In the genomic region with DNA sequence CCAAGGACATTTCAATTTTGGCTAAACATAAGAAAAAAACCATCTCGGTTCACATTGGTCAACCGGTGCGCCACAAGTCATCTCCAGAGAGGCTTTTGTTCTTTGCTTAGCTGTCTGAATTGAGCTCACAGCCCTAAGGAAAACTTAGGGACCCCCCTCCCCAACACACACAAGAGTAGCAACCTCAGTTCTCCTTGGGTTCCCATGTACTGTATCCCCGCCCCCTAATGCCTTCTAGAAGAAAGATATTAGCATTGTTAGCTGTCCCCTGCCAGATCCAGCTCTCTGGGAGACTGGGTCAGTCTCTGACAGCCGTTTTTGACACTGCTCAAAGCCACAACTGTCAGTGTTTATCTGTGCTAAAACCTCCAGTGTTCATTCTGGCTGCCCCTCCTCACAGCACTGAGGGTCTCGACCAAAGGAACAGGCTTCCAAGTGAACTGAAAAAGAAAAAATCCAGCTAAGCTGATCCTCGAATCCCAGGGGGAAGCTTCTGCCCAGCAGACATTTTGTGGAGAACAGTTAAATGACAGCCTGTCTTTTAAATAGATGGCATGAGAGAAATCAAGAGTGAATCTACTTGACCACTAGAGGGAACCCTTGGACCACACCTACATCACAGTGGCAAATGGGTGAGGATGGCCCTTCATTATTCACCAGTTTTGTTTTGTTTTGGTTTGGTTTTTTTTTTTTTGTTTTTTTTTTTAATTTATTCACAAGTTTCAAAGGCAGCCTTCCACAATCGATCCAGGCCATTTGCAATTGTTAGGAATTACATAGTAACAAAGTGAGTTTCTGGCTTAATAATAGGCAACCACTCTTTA, we compare ENCODE assay signal across 8 mouse cellular contexts.
DNase-seq lines count a peak whose midpoint lies in the region; ATAC-seq and TF ChIP-seq lines count a peak whose summit lies in the region.

No protein-coding gene starts in this region.

- no peak overlapping the region for H3K9ac ChIP-seq in kidney, embryonic 14.5 days (ENCODE audit: low read depth, low read length)
- H3K9ac ChIP-seq in midbrain, postnatal 0 days (replicated peaks; ENCODE audit: low read length, poor library complexity, severe bottlenecking): no peak overlapping the region

- H3K27ac ChIP-seq in kidney, embryonic 14.5 days (ENCODE audit: low read depth, low read length): no peak overlapping the region
- peak overlapping the region; percentile 43; the same call in 1 of the 2 replicates for H3K27ac ChIP-seq in midbrain, postnatal 0 days (ENCODE audit: low read depth, low read length)

- H3K36me3 ChIP-seq in kidney, embryonic 14.5 days (ENCODE audit: control insufficient read depth, insufficient read depth, low read length): no peaks in the 10 kb centered on the region
- peaks cover 6% of the 10 kb centered on the region for H3K36me3 ChIP-seq in midbrain, postnatal 0 days (ENCODE audit: insufficient read depth, low read length)

- TF ChIP-seq CTCF in midbrain, postnatal 0 days (IDR thresholded peaks at IDR 0.05): peak; percentile 88

- H3K9me3 ChIP-seq in kidney, embryonic 14.5 days (ENCODE audit: control insufficient read depth, low read length): no peaks in the 10 kb centered on the region
- no peaks in the 10 kb centered on the region for H3K9me3 ChIP-seq in midbrain, postnatal 0 days (ENCODE audit: low read length)

- peak; percentile 57 for DNase-seq in kidney, postnatal 10 days
- DNase-seq in MEL-GATA-1-ER (ENCODE audit: extremely low read depth, low read depth): peak; percentile 73
- DNase-seq in cerebellum, adult 9-11 months: peak; percentile 19
- DNase-seq in heart, postnatal 14 days: peak; percentile 28 to 52
- peak; percentile 17 to 37 for DNase-seq in left cerebral cortex, adult 18-20 months (ENCODE audit: low spot score in 2 of 2)
- peak; percentile 89 for DNase-seq in midbrain, postnatal 0 days (ENCODE audit: low spot score)

- ATAC-seq in kidney, embryonic 14.5 days (ENCODE audit: low FRiP score, low TSS enrichment): no peak; the same call in 1 of the 2 replicates
- peak; percentile 73; the same call in 1 of the 2 replicates for ATAC-seq in midbrain, postnatal 0 days (ENCODE audit: low FRiP score)
- ATAC-seq in erythroblast, adult 5-6 weeks (replicated peaks; ENCODE audit: low FRiP score, poor library complexity, severe bottlenecking): no peak

- intact Hi-C loops in heart, postnatal 14 days (cut with DNase I): loop anchor here (1.0 to 5.0 kb wide), 4 partner anchors 87 to 311 kb away; no protein-coding TSS in a partner anchor

- no peak overlapping the region for H3K4me2 ChIP-seq in kidney, embryonic 14.5 days (replicated peaks; ENCODE audit: low read depth, low read length)
- no peak overlapping the region for H3K4me2 ChIP-seq in midbrain, postnatal 0 days (ENCODE audit: low read depth, low read length, poor library complexity, severe bottlenecking)

- H3K4me3 ChIP-seq in kidney, embryonic 14.5 days (ENCODE audit: low read length): no peak overlapping the region
- no peak overlapping the region for H3K4me3 ChIP-seq in midbrain, postnatal 0 days (ENCODE audit: low read depth, low read length)

- no peaks in the 10 kb centered on the region for H3K27me3 ChIP-seq in kidney, embryonic 14.5 days (ENCODE audit: control insufficient read depth, insufficient read depth, low read length)
- H3K27me3 ChIP-seq in midbrain, postnatal 0 days (ENCODE audit: insufficient read depth, low read length): no peaks in the 10 kb centered on the region

- no peaks in the 10 kb centered on the region for H3K4me1 ChIP-seq in kidney, embryonic 14.5 days (ENCODE audit: control insufficient read depth, insufficient read depth, low read length)
- H3K4me1 ChIP-seq in midbrain, postnatal 0 days (ENCODE audit: insufficient read depth, low read length): no peaks in the 10 kb centered on the region; the same call in 1 of the 2 replicates

- WGBS in kidney, embryonic 14.5 days: 68% methylated on average over 8 of the region's 8 CpGs
- WGBS in midbrain, postnatal 0 days: 46% methylated on average over 8 of the region's 8 CpGs

Comparison
In these comparisons a context has a peak if more than half of its experiments do, and no peak if none do; other contexts are left out.
1. DNase-seq: peak in every context shown above with its lines; median percentile 89 in midbrain, postnatal 0 days; 73 in MEL-GATA-1-ER; 57 in kidney, postnatal 10 days; 40 in heart, postnatal 14 days; 27 in left cerebral cortex, adult 18-20 months; 19 in cerebellum, adult 9-11 months.